Mouse (Mus musculus) gastrocnemius, postnatal 36 days (tissue): Measurements from ENCODE around the gene Lrrc32. TPM values are rescaled to one million over a fixed set of nuclear protein-coding genes. Genes with fewer than 3 reads are reported as not detected.

Source experiments
- DNase-seq, 2 experiments: peaks; one replicate each; pipeline ENCODE4 v3.0.0; 2022
- intact Hi-C: fragments of 180-260 bp; cut with DNase I; formaldehyde crosslinking; loops from one replicate; pipeline ENCODE4 v1.15.1; 2025
- total RNA-seq, 2 experiments: library from RNA; stranded (reverse); gene quantifications; 2 replicates each; pipeline ENCODE4 v1.2.3; 2021

Lrrc32 gene
- total RNA-seq, 2 experiments from 2014 or later = 3.7 to 5.8 TPM

GRCm38 (mm10) chr7:98540879-98541278, 51.8 kb downstream of the Lrrc32 start:
- intact Hi-C loops = loop anchor here (5.0 kb wide), 1 partner anchor 54 kb away; the partner anchor contains the start of gene Lrrc32
- DNase-seq = no peak

- no peak for DNase-seq
- intact Hi-C loops = loop anchor here (5.0 kb wide), 1 partner anchor 54 kb away; the partner anchor contains the start of gene Lrrc32
Measured at GRCm38 (mm10) chr7:98541564-98541963, 52.5 kb downstream of the Lrrc32 start.

GRCm38 (mm10) chr7:98542267-98542666, 53.2 kb downstream of the Lrrc32 start:
- intact Hi-C loops = loop anchor here (5.0 kb wide), 1 partner anchor 55 kb away; the partner anchor contains the start of gene Lrrc32
- DNase-seq = no peak

- DNase-seq = peak in 1 of 2 experiments; percentile 15
- intact Hi-C loops = loop anchor here (5.0 kb wide), 1 partner anchor 55 kb away; the partner anchor contains the start of gene Lrrc32
Measured at GRCm38 (mm10) chr7:98542731-98543142, 53.7 kb downstream of the Lrrc32 start.

- intact Hi-C loops = loop anchor here (5.0 kb wide), 1 partner anchor 57 kb away; the partner anchor contains the start of gene Lrrc32
Measured at GRCm38 (mm10) chr7:98543853-98544370, 54.8 kb downstream of the Lrrc32 start.

GRCm38 (mm10) chr7:98544556-98544955, 55.5 kb downstream of the Lrrc32 start:
- intact Hi-C loops = loop anchor here (5.0 kb wide), 1 partner anchor 57 kb away; the partner anchor contains the start of gene Lrrc32
- DNase-seq = no peak

More at GRCm38 (mm10) chr7:98543853-98544370, 54.8 kb downstream of the Lrrc32 start:
- no peak for DNase-seq

- intact Hi-C loops = no loop called here
- DNase-seq = no peak
Measured at GRCm38 (mm10) chr7:98548839-98549238, 59.8 kb downstream of the Lrrc32 start.

- intact Hi-C loops = no loop called here
- DNase-seq = no peak
Measured at GRCm38 (mm10) chr7:98550596-98550995, 61.5 kb downstream of the Lrrc32 start.

GRCm38 (mm10) chr7:98551041-98551440, 62.0 kb downstream of the Lrrc32 start:
- intact Hi-C loops = no loop called here
- DNase-seq = no peak

Other genes with a start within 250 kb of the Lrrc32 start
- 1 to 10 TPM; 4.9 to 5.3 TPM for gene Acer3, start 168.1 kb upstream of the Lrrc32 start, total RNA-seq
- gene Tsku, start 128.0 kb upstream of the Lrrc32 start, total RNA-seq = 1 to 10 TPM; 1.1 to 1.5 TPM
- under 1 TPM; 0.26 to 0.37 TPM for gene Gucy2d, start 48.9 kb upstream of the Lrrc32 start, total RNA-seq
- 10 to 100 TPM; 16.0 to 16.5 TPM for gene Emsy, start 167.5 kb downstream of the Lrrc32 start, total RNA-seq
- gene Thap12, start 213.8 kb downstream of the Lrrc32 start, total RNA-seq = 100 to 1,000 TPM in 1 of 2 experiments, 10 to 100 TPM in 1; 97.7 to 113 TPM